Mouse (Mus musculus) urinary bladder, adult 18-20 months (tissue): ENCODE data around the gene Igf2bp2.

Experiments used
- DNase-seq, 2 experiments: peaks; one replicate each; pipeline ENCODE4 v3.0.0; 2022; ENCODE audit warnings: low spot score in 2 of 2, mixed read lengths in 2 of 2

The Igf2bp2 gene

DNA sequence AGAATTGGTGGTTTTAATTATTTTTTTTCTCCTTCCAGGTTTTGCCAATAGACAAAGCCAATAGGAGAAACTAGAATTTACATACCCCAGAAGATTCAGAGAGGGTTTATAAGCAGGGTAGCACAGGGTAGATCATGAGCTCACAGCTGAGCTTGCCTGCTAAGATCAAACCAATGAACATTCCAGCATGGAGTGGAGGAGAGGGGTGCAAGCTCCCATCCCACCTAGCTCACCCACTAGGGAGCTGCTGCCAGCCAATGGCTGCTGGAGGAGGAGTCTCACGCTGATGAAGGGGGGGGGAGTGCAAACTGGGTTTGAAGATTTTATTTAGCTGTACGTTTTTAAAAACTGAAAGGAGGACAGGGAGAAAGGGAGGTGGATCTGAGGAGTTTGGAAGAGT lies 14.0 kb downstream of the Igf2bp2 start:
- DNase-seq: no peak

DNA sequence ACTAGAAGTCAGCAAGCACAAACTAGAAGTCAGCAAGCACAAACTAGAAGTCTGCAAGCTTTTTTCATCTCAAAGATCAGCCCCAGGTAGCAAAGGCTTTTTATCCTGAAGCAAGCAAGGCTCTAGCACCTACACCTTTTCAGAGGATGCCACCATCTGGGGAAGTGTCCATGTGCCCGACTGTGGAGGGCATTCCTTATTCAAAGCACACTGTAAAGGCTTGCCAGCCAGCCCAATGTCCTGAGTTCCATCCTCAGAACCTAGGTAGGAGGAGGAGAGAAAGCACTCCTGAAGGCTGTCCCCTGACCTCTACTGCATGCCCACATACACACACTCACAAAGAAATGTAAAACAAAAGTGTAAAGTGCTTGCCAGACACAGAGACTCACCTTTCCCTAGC lies 16.0 kb downstream of the Igf2bp2 start:
- DNase-seq: no peak

DNA sequence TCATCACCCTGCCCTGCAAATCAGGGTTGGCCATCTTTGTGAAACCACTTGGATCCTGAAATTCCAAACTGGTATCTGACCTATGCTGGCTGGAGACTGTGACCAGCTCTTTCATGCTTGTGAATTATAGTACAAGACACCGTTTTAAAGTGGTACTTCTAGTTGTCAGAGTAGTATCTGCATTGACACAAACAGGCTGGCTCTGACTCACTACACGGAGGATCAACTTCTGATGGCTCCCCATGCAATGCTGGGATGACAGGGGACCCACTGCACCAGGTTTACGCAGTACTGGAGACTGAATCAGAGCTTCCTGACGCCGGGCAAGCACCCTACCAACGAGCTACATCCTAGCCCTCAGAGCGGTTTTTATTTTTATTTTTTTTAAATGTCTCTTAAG lies 17.0 kb downstream of the Igf2bp2 start:
- no peak for DNase-seq

DNA sequence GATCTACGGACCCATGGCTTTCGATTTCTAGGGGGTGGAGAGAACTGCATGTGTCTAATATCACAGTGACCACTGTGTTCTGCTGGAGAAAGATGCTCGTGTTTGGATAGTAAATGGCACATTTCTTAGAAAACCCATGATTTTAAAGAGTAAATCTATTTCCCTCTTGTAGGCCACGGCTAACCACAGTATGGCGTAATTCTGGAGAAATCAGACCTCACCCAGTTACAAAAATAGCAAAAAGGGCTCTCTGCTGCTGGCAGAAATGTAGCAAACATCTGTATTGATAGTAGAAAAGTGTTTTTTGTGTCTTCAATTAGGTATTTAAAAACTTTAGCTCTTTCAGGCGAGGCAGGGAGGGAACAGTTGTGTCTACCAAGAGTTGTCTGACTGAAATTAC lies 18.6 kb downstream of the Igf2bp2 start:
- no peak for DNase-seq

DNA sequence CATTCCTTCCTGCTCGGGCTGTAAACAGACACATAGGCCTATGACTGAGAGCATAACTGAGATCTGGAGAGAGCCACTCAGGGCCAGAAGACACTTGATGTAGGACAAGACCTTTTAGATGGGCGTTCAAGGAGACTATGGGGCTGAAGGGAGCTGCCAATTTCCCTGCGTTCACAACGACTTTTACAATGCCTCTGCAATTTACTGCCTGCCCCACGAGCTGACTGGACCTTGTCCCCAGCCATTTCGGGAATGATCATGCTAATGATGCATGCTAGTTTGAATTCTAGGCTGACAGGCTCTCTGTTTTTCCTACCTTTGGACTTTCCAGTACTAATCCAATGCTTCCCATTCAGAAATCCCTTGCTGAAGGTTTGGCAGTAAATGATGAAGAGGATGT lies 22.2 kb downstream of the Igf2bp2 start:
- DNase-seq: no peak

DNA sequence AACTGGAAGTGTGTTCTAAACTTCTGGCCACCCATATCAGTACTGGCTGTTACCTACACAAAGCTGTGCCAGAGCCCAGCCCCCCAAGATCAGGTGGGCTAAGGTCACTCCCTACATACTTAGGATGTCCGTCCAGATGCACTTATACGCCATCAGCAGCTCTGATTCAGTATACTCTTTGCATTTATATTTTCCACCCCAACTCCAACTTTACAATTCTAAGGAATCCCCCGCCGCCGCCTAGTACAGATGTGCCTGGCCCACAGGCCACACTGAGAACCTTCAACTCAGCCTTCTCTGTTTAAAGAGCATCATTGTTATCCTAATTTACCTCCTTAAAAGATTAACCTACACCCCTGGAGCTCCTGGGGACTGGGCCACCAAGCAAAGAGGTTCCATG lies 23.3 kb downstream of the Igf2bp2 start:
- DNase-seq: no peak

DNA sequence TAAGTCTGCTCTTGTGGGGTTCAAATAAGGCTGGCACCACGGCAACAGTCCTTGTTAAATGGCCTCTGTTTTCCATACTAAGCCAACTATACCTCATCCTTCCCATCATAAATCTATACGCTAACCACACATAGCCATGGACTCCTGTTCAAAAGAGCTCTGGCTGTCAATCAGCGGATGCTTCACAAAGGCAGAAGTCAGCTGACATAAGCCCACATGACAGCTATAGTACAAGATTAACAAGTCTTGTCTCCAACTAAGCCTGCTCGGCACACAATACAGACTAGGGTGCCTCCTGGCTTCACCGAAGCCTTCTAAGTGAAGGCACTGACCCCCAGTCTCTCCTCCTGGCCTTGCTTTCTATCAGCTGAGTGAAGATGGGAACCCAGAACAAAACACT lies 26.9 kb downstream of the Igf2bp2 start:
- no peak for DNase-seq

DNA sequence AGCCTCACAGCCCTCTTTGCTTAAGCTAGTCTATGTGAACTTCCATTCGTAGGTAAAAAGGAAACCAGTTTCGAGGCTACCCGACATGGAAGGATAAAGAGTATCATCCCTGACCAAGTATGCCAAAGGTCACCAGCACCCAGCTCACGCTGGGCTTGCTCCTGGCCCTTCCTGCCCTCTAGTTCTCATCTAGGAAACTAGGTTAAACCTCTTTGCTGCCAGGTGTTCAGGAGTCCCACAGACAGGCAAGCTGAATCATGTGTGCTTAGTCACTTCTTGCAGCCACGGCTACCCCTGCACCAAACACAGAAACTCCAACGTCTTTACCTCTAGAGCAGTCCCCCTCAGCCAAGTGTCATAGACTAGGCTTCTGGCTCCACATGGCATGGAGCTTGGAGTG lies 31.8 kb downstream of the Igf2bp2 start:
- no peak for DNase-seq

DNA sequence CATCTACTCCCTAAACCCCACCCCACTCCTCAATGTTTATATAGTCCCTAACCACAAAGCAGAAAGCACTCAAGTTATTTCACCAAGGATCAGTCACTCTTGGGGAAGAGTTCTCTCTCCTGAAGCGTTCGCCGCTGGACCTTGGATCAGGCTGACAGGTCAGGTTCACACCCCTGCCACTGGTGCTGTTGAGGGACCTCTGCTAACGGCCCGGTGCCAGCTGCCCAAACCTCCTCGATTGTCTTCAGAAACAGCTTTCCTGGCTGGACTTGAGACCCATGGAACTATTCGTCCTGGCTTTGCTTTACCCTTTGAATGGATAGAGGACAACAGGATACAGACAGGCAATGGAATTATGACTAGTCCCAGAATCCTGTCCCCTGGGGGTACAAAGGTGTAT lies 33.6 kb downstream of the Igf2bp2 start:
- no peak for DNase-seq

DNA sequence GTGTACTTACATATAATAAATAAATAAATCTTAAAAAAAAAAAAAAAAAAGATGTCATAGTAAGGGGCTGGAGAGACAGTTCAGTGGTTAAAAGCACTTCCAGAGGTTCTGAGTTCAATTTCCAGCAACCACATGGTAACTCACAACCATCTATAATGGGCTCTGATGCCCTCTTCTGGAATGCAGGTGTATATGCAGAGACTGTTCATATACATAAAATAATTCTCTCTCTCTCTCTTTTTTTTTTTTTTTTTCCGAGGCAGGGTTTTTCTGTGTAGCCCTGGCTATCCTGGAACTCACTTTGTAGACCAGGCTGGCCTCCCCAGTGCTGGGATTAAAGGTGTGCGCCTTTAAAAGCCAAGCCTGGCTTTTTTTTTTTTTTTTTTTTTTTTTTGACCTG lies 34.5 kb downstream of the Igf2bp2 start:
- DNase-seq: no peak

DNA sequence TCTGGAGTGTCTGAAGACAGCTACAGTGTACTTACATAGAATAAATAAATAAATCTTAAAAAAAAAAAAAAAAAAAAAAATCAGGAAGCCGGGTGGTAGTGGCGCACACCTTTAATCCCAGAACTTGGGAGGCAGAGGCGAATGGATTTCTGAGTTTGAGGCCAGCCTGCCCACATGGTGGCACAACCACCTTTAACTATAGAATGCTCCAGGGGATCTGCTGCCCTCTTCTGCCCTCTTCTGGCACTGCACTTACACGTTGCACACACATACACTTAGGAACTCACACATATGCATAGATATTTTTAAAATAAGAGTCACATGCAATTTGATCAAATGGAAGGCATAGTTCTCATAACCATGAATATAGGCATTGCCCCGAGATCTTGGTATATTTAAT lies 35.3 kb downstream of the Igf2bp2 start:
- DNase-seq: no peak

DNA sequence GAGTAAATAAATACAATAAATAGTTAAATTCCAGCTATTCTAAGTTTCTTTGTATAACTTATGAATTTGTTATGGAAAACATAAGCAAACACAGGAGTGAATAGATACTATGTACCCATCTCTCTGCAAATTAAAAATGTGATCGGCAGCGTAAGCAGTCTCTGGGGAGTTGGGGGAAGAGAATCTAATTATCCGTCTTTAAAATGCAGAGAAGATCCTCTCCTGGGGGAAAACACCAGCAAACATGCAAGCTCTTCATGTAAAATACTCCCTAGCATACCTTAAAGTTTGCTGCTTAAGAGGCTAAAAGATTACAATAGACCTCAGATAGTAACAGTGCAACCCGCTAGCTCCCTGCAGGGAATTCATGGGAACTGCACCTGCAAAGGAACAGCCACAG lies 36.2 kb downstream of the Igf2bp2 start:
- DNase-seq: no peak

DNA sequence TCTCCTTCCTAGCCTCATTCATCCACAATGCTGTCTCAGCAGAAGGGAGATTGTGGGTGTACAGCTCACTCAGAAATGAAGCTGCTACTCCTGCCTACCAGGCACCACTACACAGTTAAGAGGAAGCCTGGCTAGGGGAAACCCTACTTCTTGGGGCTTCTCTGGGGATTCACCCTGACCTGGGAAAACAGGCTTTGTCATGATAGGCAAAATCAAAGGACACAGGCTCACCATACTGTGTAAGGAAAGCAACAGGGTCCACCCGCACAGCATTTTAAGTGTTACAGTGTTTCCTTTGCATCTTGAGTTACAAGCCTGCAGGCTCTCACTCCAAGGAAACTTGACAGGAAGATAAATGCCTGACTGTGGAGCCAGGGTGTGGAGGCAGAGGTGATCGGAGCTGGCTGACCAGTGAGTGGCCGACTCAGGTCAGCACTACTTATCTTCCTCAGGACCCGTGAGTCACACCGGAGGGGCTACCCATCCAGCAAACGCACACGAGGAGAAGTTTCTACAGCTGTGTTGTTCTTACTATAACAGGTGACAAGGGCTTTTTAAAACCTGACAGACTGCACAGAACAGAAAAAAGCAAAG lies 38.7 kb downstream of the Igf2bp2 start:
- DNase-seq: no peak

DNA sequence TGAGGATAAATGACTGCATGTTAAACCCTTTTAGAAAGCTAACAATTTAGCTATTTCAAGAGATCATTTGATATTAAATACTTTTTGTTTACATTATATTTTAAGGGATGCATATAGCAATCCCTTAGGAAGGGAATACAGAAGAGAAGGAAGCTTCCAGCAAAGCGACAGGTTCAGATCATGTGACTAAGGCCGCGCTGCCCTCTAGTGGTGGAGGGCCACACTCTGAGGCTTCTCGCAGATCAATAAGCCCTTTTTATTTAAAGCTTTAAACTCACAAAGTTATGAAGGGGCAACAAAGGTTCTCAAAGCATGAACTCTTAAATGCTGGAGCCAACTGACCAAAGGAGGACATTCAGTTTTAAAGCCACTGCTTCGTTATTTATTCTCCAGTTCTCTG lies 39.4 kb downstream of the Igf2bp2 start:
- DNase-seq: peak; percentile 35 to 59

DNA sequence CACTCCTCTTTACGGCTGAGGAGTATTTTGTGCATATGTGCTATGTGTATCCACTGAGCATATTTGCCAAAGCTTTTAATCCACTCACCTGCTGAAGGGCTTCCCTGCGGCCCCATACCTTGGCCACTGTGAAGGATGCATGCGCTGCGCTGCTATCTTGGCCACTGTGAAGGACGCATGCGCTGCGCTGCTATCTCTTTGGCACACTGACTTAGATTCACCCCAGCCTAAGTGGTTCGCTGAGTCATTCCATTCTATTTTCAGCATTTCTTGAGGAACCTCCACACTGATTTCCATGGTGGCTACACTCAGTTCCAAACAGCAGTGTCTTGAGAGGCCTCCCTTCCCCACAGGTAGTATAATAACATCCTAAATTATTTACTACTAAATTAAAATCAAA lies 42.0 kb downstream of the Igf2bp2 start:
- no peak for DNase-seq

DNA sequence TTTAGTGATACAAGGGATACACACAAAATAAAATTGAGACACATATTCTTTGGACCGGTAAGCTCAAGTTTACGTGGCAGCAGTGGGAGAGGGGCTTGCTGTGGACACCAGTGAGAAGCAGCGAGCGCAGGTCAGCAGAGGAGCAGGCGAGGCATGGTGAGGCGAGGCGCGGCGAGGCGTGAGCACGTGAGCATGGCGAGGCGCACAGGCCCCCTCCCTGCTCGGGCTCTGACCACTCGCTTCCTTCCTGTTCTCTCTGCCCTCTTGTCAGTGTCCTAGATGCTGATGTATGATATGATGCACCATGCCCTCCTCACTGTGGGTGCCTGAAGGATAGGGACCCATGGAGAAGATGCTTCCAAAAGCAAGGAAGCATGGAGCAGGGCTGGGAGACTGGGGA lies 43.6 kb downstream of the Igf2bp2 start:
- DNase-seq: no peak

DNA sequence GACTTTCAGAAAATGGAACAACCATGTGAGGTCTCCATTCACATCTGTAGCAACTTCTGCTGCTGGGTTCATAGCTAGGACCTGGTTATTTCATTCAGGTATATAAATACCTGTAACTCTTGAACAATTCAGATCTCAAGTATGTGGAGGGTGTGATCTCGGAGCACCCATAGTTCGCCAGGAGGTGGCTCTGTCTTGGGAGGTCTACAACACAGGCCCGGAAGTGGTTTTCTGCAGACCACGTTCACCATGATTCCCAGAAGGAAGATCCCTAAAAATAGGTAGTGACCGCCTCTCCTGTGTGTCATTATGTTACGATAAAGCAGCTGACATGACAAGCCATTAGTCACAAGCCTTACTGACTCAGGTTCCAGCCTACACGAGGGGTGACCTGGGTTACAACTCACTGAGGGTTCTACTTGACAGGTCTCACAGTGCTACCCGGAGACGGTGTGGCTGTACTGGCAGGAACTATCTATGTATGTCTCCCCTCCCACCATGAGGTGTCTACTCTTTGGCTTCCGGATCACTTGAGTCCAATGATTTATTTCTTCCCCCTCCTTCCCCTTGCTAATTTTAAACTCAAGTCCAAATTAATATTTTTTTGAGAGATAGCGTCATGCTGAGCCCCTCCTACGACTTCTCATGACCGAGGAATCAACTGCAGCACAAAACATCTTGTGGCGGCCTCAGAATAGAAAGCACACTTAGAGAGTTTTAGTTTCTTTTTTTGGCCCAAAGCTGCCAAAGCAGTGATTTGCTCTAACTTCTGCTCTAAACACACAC lies 44.2 kb downstream of the Igf2bp2 start:
- no peak for DNase-seq

DNA sequence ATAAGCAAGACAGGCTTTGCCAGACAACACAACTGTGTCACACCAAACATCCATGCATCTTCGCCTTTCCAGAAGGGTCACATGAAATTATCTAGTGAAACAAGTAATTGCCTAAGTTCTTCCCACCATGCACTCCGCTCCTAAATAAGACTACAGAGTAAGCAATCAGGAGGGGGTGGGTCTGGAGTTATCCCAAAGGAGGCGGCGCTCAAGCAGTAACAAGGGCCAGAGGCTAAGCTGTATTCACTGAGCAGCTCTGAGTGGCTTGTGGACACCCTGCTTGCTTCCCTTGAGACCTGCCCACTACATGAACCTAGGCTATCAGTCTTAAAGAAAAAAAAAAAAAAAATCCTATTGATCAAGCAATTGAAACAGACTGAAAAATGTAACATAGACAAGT lies 44.9 kb downstream of the Igf2bp2 start:
- no peak for DNase-seq

DNA sequence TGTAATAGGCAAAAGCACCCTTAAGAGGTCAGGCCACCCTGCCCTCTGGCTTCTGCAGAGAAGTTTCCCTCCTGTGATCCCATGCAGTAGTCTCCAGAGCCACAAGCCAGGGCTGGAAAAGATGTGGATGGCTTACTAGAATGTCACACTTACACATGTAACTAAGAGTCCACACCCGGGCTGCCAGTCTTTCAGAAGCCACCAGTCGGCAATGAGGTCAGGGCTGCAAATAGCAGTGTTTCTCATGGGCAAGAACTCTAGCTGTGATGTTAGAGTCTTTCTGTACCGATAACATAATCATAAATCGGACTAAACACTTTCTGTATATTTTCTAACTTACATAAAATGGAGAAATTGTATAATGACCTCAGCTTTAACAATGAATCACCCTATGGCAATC lies 46.4 kb downstream of the Igf2bp2 start:
- DNase-seq: no peak

DNA sequence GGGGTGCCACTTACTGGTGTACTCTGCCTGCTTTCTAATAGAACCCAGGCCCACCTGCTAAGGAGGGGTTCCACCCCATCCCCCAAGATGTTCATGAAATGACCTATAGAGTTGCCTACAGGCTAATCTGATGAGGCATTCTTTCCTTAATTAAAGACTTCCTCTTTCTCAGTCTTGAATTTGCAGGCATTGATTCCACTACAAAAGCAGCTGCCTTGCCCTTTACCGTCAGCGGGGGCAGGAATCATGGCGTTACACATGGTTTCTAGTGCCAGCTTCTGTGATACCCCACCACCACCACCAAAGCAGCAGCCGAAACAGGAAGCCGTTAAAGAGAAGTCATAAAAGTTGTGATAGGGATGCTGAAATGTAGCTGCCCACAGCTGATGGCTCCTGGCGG lies 47.0 kb downstream of the Igf2bp2 start:
- DNase-seq: no peak

DNA sequence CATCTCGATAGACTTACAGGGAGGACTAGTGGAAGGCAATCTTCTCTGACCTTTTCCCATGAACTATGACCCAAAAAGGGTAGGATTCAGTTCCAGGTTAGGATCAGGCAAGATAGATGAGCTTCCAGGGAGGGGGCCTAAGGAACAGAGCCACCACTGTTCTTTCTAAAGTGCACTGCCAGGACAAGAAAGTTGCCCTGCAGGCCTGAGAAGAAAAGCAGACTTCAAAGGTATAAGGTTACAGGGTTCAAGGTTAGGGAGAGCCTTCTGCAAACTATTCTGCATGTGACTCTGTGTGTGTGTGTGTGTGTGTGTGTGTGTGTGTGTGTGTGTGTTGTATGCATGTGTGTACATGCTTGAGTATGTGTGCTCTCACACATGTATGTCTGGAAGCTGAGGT lies 53.1 kb downstream of the Igf2bp2 start:
- no peak for DNase-seq

DNA sequence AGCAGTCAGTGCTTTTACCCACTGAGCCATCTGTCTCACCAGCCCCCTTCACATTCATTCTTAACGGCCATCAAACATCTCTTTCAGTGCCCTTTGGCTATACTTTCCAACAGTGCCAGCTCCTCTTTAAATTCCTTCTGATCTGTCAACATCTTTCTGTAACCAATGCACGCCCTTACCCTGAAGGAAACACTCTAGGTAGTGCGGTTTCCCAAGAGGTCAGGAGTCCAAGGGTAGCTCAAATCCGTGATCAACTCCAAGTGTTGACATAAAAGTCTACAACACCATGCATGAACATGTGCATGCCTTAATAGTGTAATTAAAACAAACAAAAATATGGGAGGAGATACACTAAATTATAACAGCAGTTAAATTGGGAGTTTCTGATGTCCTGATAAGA lies 53.9 kb downstream of the Igf2bp2 start:
- DNase-seq: peak in 1 of 2 experiments; percentile 15

DNA sequence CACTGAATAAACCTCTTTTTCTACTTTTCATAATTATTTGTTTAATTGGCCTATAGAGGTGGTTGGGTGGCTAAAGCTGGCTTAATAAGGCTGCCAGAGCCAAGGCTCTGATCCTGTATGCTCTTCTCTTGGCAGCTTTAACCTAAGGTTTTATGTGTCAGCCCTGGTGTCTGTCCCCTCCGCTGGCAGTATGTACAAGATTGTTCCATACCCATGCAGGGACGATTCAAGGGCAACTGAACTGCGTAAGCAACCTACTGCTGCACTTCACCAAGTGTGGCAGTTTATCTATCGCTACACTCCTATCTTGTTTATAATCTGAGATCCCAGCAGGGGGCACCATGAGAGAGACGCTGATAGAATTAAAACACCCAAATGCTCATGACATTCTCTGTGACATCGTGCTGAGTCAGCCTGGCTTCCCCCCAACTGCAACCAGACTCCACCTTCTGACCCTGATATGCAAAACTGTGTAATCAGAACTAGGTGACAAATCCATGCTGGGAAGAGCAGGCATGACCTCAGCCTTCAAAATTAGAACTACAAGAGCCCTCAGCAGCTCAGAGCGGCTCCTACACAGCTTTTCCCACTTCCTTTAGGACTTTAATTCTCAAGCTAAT lies 55.1 kb downstream of the Igf2bp2 start:
- peak in 1 of 2 experiments; percentile 52 for DNase-seq
